Mouse (Mus musculus) gastrocnemius, postnatal 4 days (tissue): ENCODE measurements at regions not wholly inside any gene's neighbourhood (a gene's known extent, or its start where the extent isn't known, plus 50 kb on each side); places are given as distances from the start of the nearest gene placed in this dataset.

Experiments
- DNase-seq, 2 experiments: peaks; one replicate each; pipeline ENCODE4 v3.0.0; 2021 to 2022; ENCODE audit warnings: low spot score in 2 of 2, mixed read lengths in 2 of 2

DNA sequence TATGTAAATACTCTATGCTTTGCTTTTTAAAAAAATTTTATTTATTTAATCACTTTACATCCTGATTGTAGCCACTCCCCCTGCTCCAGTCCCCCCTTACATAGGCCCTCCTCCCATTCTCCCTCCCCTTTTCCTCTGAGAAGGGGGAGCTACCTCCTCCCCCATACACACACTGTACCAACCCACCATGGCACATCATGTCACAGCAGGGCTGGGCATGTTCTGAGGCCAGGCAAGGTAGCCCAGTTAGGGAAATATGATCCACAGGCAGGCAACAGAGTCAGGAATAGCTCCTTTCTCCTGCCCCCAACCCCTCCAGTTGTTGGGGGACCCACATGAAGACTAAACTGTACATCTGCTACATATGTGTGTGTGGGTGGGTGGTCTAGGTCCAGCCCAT lies 1130.7 kb upstream of the Gulo start:
- DNase-seq: no peak

- DNase-seq: no peak
These were observed 1130.1 kb upstream of the Gulo start for GRCm38 (mm10) chr14:67139152-67139551.

DNA sequence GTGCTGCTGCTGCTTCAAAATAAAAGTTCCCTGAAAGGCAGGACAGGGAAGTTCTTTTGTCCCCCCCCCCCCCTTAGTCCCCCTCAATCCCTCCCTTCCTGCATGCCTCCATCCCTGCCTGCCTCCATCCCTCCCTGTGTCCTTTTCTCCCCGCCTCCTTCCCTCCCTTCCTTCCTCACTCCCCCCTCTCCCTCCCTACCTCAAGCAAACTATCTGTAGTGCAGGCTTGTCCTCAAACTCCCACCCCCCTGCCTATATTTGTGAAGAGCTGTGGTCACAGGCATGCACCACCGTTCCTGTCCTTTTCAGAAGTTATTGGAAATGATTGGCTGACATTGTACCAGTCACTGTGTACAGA lies 1127.1 kb upstream of the Gulo start:
- DNase-seq: no peak

GRCm38 (mm10) chr14:67135221-67136140 lies 1126.5 kb upstream of the Gulo start:
- peak; percentile 52 to 73 for DNase-seq

GRCm38 (mm10) chr14:67133221-67133620 lies 1124.2 kb upstream of the Gulo start:
- no peak for DNase-seq

DNA sequence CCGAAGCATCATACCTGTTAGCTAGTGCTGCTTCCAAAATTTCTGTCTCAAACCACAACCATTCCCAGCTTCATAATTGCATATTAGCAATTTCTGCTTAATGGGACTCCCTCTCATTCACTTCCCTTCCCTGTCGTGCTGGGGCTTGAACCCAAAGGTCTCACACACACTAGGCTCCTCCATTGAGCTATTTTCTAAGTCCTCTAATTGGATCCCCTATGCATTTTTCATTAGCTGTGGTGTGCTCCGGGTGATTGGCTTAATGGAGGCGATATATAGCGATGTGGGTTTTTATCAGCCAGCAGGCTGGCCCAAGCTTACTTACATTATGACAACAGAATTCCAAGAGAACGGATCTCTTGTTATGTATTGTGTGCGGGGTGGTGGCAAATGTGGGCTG lies 1118.1 kb upstream of the Gulo start:
- DNase-seq: no peak

DNA sequence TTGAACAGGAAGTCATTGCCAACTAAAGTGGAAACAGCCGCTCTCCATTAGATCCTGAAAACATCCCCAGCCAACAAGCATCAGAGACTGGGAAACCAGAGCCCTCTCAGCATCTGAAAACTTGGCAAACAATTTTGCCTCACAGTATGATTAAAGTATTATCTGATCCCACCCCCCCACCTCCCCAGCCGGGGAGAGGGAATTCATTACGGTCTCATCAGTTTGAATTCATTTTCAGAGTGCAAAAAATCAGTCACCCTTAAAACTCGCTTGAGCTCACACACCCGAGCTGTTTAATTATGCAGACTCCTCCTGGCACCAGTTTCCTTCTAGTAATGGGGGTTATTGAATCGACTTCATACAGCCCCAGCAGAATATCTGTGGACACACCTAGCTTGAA lies 1117.2 kb upstream of the Gulo start:
- no peak for DNase-seq

DNA sequence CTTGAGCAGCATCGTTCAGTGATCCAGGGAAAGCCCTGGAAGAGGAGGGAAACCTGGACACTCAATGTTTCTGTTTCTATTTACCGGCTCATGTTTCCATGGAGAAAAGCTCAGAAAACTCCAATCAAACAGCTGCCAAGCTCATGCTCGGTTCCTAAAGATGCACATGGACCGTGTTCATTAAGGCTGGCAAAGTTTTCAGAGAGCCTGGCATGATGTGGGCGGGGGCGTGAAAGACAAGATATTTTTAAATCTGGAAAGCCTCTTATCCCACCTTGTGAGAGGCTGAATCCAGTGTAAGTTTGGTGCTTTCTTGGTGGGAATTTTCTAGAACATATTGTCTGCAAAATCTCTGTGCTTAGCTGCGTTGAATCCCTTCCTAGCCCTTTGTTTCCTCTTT lies 1114.3 kb upstream of the Gulo start:
- DNase-seq: no peak
